Mouse (Mus musculus): Measurements from ENCODE around the gene Ptp4a2. TPM values are rescaled to one million over a fixed set of nuclear protein-coding genes. Genes with fewer than 3 reads are reported as not detected.
"Not testable (repeated sequence)": the region's sequence is repeated elsewhere in the genome, so short reads cannot be mapped to it uniquely, and the experiment has no call there.

Ptp4a2 gene
- polyA plus RNA-seq, 1 experiment from 2014 or later: 163 TPM

GRCm38 (mm10) chr4:129881661-129882060, 70.6 kb downstream of the Ptp4a2 start:
- Histone ChIP-seq H3K4me3 (ENCODE audit: low read depth, low read length) (no peak overlapping the region), H3K9ac (replicated peaks; ENCODE audit: low read depth, low read length) (no peak overlapping the region), H3K9me3 (ENCODE audit: control insufficient read depth, low read length) (no peaks in the 10 kb centered on the region), H3K27me3 (ENCODE audit: control insufficient read depth, insufficient read depth, low read length) (no peaks in the 10 kb centered on the region), H3K4me1 (ENCODE audit: control insufficient read depth, insufficient read depth, low read length) (0 out of 2 replicates have a peak, but pooled peaks cover 4% of the 10 kb centered on the region), H3K4me2 (ENCODE audit: low read depth, low read length) (no peak overlapping the region), H3K27ac (ENCODE audit: low read depth, low read length) (no peak overlapping the region), H3K36me3 (ENCODE audit: control insufficient read depth, insufficient read depth, low read length) (no peaks in the 10 kb centered on the region)
- 46% methylated on average over 3 of the region's 3 CpGs for WGBS
- ATAC-seq (ENCODE audit: low read depth): no peak

- H3K4me2 ChIP-seq (ENCODE audit: low read depth, low read length): no peak overlapping the region
- WGBS: 46% methylated on average over 9 of the region's 11 CpGs
- H3K36me3 ChIP-seq (ENCODE audit: control insufficient read depth, insufficient read depth, low read length): no peaks in the 10 kb centered on the region
- H3K27me3 ChIP-seq (ENCODE audit: control insufficient read depth, insufficient read depth, low read length): no peaks in the 10 kb centered on the region
- H3K9me3 ChIP-seq (ENCODE audit: control insufficient read depth, low read length): no peaks in the 10 kb centered on the region
- no peak overlapping the region for H3K27ac ChIP-seq (ENCODE audit: low read depth, low read length)
- H3K9ac ChIP-seq (replicated peaks; ENCODE audit: low read depth, low read length): no peak overlapping the region
- 0 out of 2 replicates have a peak, but pooled peaks cover 3% of the 10 kb centered on the region for H3K4me1 ChIP-seq (ENCODE audit: control insufficient read depth, insufficient read depth, low read length)
- no peak for ATAC-seq (ENCODE audit: low read depth)
- H3K4me3 ChIP-seq (ENCODE audit: low read depth, low read length): no peak overlapping the region
Measured at GRCm38 (mm10) chr4:129882555-129883293, 71.7 kb downstream of the Ptp4a2 start.

- Histone ChIP-seq H3K9me3 (ENCODE audit: control insufficient read depth, low read length) (no peaks in the 10 kb centered on the region), H3K27me3 (ENCODE audit: control insufficient read depth, insufficient read depth, low read length) (no peaks in the 10 kb centered on the region), H3K9ac (replicated peaks; ENCODE audit: low read depth, low read length) (no peak overlapping the region), H3K4me3 (ENCODE audit: low read depth, low read length) (no peak overlapping the region), H3K36me3 (ENCODE audit: control insufficient read depth, insufficient read depth, low read length) (no peaks in the 10 kb centered on the region), H3K27ac (ENCODE audit: low read depth, low read length) (no peak overlapping the region), H3K4me1 (ENCODE audit: control insufficient read depth, insufficient read depth, low read length) (no peaks in the 10 kb centered on the region), H3K4me2 (ENCODE audit: low read depth, low read length) (no peak overlapping the region)
- ATAC-seq (ENCODE audit: low read depth): 0 out of 2 replicates have a peak, but pooled peaks have one; percentile 51
- 64% methylated on average over 12 of the region's 12 CpGs for WGBS
Measured at GRCm38 (mm10) chr4:129884041-129884930, 73.3 kb downstream of the Ptp4a2 start.

- H3K36me3 ChIP-seq (ENCODE audit: control insufficient read depth, insufficient read depth, low read length): no peaks in the 10 kb centered on the region
- H3K9me3 ChIP-seq (ENCODE audit: control insufficient read depth, low read length): no peaks in the 10 kb centered on the region
- no peak overlapping the region for H3K27ac ChIP-seq (ENCODE audit: low read depth, low read length)
- no peak for ATAC-seq (ENCODE audit: low read depth)
- no peak overlapping the region for H3K9ac ChIP-seq (replicated peaks; ENCODE audit: low read depth, low read length)
- no peak overlapping the region for H3K4me2 ChIP-seq (ENCODE audit: low read depth, low read length)
- no peaks in the 10 kb centered on the region for H3K27me3 ChIP-seq (ENCODE audit: control insufficient read depth, insufficient read depth, low read length)
- 71% methylated on average over 10 of the region's 10 CpGs for WGBS
- H3K4me1 ChIP-seq (ENCODE audit: control insufficient read depth, insufficient read depth, low read length): no peaks in the 10 kb centered on the region
- H3K4me3 ChIP-seq (ENCODE audit: low read depth, low read length): no peak overlapping the region
Measured at GRCm38 (mm10) chr4:129889661-129890060, 78.6 kb downstream of the Ptp4a2 start.

GRCm38 (mm10) chr4:129890094-129890493, 79.1 kb downstream of the Ptp4a2 start:
- Histone ChIP-seq H3K4me2 (ENCODE audit: low read depth, low read length) (no peak overlapping the region), H3K27me3 (ENCODE audit: control insufficient read depth, insufficient read depth, low read length) (no peaks in the 10 kb centered on the region), H3K4me3 (ENCODE audit: low read depth, low read length) (no peak overlapping the region), H3K9ac (replicated peaks; ENCODE audit: low read depth, low read length) (no peak overlapping the region), H3K4me1 (ENCODE audit: control insufficient read depth, insufficient read depth, low read length) (no peaks in the 10 kb centered on the region), H3K36me3 (ENCODE audit: control insufficient read depth, insufficient read depth, low read length) (no peaks in the 10 kb centered on the region), H3K9me3 (ENCODE audit: control insufficient read depth, low read length) (no peaks in the 10 kb centered on the region), H3K27ac (ENCODE audit: low read depth, low read length) (no peak overlapping the region)
- ATAC-seq (ENCODE audit: low read depth): no peak
- 90% methylated on average over 7 of the region's 7 CpGs for WGBS

GRCm38 (mm10) chr4:129894861-129895260, 83.8 kb downstream of the Ptp4a2 start:
- Histone ChIP-seq H3K9ac (replicated peaks; ENCODE audit: low read depth, low read length) (no peak overlapping the region), H3K4me1 (ENCODE audit: control insufficient read depth, insufficient read depth, low read length) (no peaks in the 10 kb centered on the region), H3K27me3 (ENCODE audit: control insufficient read depth, insufficient read depth, low read length) (no peaks in the 10 kb centered on the region), H3K4me2 (ENCODE audit: low read depth, low read length) (no peak overlapping the region), H3K27ac (ENCODE audit: low read depth, low read length) (no peak overlapping the region), H3K36me3 (ENCODE audit: control insufficient read depth, insufficient read depth, low read length) (no peaks in the 10 kb centered on the region), H3K9me3 (ENCODE audit: control insufficient read depth, low read length) (no peaks in the 10 kb centered on the region), H3K4me3 (ENCODE audit: low read depth, low read length) (no peak overlapping the region)
- WGBS: 88% methylated on average over 3 of the region's 3 CpGs
- no peak for ATAC-seq (ENCODE audit: low read depth)

GRCm38 (mm10) chr4:129898815-129899214, 87.8 kb downstream of the Ptp4a2 start:
- not testable (repeated sequence) for ATAC-seq (ENCODE audit: low read depth); H3K27me3 ChIP-seq (ENCODE audit: control insufficient read depth, insufficient read depth, low read length); H3K4me1 ChIP-seq (ENCODE audit: control insufficient read depth, insufficient read depth, low read length); H3K9ac ChIP-seq (replicated peaks; ENCODE audit: low read depth, low read length); H3K4me3 ChIP-seq (ENCODE audit: low read depth, low read length); H3K4me2 ChIP-seq (ENCODE audit: low read depth, low read length); H3K27ac ChIP-seq (ENCODE audit: low read depth, low read length); H3K9me3 ChIP-seq (ENCODE audit: control insufficient read depth, low read length); H3K36me3 ChIP-seq (ENCODE audit: control insufficient read depth, insufficient read depth, low read length)
- 96% methylated on average over 18 of the region's 18 CpGs for WGBS

All from neural tube, embryonic 14.5 days (tissue).